Mouse (Mus musculus) kidney, adult 8-10 months (tissue): ENCODE results near the gene Ppp6r3.

Experiments used
- DNase-seq, 2 experiments: peaks; one replicate each; pipeline ENCODE4 v3.0.0; 2022

Ppp6r3 gene

DNA sequence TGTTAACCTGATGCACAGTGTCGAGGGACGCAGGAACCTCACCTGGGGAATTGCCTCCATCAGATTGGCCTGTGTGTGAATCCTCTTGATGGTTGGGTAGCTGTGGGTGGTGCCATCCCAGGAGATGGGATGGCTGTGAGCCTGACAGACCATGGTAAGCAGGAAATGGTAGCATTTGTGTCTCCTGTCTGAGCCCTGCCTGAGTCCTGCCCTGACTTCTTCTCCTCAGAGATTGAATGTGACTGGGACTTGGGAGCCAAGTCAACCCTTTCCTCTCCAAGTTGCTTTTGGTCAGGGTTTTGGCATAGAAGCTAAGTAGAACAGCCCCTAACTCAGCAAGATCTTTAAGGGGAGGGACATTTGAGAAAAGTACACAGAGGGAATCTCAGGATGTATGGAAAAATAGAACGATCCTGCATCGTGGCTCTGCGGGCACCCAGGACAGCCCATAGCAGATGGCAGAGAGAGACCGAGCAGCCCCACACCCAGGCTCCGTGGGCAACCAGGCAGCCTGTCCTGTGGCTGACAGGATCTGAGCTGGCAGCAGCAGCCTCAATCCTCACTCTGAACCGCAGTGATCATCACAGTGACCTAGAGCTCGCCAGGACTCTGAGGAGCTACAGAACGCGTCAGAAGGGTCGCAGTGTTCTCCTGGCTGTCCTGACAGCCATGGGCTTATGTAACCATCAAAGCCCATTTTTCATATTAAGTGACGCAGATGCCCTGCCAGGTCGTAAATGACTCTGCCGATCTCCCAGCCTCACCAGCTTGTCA, 147.3 kb downstream of the Ppp6r3 start:
- DNase-seq: no peak

GRCm38 (mm10) chr19:3424214-3424613, 151.3 kb downstream of the Ppp6r3 start:
- no peak for DNase-seq

GRCm38 (mm10) chr19:3422981-3423380, 152.6 kb downstream of the Ppp6r3 start:
- DNase-seq: no peak

GRCm38 (mm10) chr19:3422488-3422887, 153.1 kb downstream of the Ppp6r3 start:
- no peak for DNase-seq

DNA sequence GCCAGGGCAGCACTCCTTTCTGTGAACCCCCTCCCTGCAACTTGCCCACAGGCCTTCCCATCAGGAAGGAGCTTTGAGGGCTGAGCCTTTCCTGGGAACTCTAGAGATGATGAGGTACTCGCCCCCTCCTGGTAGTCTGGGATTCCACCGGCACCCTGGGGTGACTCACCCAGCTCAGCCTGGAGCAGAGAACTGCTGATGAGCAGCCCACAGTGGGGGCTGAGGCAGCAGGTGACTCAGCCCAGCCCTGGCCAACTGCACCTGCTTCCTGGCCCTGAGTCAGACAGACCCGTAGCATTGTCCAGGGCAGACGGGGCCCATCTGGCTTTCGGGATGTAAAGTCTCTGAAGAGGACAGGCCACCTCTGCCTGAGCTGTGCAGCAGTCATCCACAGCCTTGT, 156.3 kb downstream of the Ppp6r3 start:
- no peak for DNase-seq

DNA sequence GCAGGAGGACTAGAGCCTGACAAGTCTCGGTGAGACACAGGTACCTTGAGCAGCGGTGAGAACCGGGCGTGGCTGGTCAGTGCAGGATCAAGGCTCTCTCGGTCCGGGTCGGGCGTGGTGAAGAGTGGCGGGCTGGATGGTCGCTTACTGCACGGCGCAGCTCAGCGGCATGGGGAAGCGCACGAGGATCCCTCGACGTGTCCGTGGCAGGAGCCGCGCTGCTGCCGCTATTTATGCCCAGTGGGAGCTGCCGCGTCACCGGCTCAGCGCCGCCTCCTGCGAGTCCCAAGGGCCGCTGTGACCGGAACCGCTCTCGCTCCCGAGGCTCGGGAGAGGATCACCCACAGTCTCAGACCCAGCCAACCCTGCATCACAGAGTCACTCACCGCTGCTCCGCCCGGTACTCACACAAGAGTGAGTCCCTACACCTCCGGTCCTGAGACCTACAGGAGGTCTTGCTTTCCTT, 161.2 kb downstream of the Ppp6r3 start, which contains the start of gene Gal:
TSS of gene Gal (minus strand) at position 277 of the 466 bp plus-strand sequence.
- DNase-seq: peak in 1 of 2 experiments; percentile 2

DNA sequence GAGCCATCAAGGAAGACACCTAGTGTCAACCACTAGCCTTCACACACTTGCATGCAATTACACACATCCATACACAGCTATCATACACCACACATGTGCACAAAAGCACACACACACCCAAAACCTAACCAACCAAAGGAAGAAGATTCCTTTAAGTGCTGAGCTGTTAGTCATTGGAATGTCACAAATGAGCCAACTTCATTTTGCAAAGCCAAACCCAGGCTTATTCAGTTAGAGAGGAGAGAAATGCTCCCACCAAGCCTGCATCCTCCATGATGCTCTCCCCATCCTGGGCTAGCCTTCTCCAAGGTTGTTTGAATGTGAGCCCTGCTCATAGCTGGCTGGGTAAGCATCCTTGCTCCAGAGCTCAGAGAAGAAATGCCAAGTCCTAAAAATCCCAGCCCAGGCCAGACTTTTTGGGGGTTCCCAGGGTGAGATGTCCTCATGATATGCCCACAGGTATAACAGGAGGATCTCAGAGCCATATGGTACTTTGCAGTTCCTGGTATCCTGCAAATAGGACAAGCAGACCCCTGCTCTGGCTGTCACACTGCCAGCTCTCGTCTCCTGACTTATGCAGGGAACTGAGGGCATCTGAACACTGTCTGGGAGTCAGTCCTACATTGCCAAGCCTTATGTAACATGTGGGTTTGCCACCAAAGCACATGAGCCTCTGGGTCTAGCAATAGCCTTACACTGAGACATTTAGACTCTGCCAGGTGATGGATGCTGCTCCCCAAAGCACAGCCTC, 169.8 kb downstream of the Ppp6r3 start:
- no peak for DNase-seq
